Mouse (Mus musculus) C2C12 (cell line): Measurements from ENCODE around the gene Dhrs3.

Experiments
- CTCF ChIP-seq: IDR thresholded peaks from one replicate; pipeline ENCODE4 v1.5.1; 2011; ENCODE audit not compliant: control insufficient read depth, insufficient read depth, insufficient read length
- MYOG ChIP-seq: IDR thresholded peaks from one replicate; pipeline ENCODE4 v1.6.1; 2011; ENCODE audit not compliant: control insufficient read depth, insufficient read length; ENCODE audit errors: extremely low read depth
- USF1 ChIP-seq: IDR thresholded peaks from one replicate; pipeline ENCODE4 v1.6.1; 2011; ENCODE audit warnings: low read depth, mild to moderate bottlenecking, control low read depth, moderate library complexity

- no peak for TF ChIP-seq CTCF
- no peak for TF ChIP-seq USF1
- no peak for TF ChIP-seq MYOG
Observed at GRCm38 (mm10) chr4:144886460-144886859, 6.2 kb upstream of the Dhrs3 start.
